Comparison of ENCODE assay signal across 9 mouse cellular contexts in the genomic region with DNA sequence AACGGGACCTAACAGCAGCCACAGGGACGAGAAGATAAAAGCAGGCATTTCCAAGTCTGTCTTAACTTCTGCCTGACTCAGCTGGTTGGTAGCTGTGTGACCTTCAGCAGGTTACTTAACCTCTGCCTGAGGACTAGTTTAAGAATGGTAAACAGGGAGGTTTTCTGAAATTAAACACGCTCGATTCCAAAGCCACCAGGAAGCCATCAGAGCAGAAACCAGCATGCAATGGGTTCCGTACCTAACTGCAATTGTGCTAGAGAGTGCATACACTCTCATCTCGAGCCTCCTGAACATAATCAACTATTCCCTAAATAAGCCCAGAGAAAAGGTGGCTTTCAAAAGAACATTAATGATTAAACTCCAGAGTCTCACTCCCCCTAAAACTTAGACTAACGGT. TPM values are rescaled to one million over a fixed set of nuclear protein-coding genes. Genes with fewer than 3 reads are reported as not detected.
A peak's percentile ranks its signal among the peaks of the same experiment; 100 is the strongest.
DNase-seq lines count a peak whose midpoint lies in the region; ATAC-seq and TF ChIP-seq lines count a peak whose summit lies in the region.
"Had no signal": no experiment of that assay in that cellular context is flagged by ENCODE, and none has a peak within 500 bp of the region (broad histone marks: within the 10 kb centered on the region; RNA-seq: fewer than 3 reads in every experiment).

No protein-coding gene starts in this region.

- H3K4me3 ChIP-seq in lung, embryonic 14.5 days (ENCODE audit: low read depth, low read length), result peak overlapping the region; percentile 70
- peak overlapping the region; percentile 55; the same call in 1 of the 2 replicates for H3K4me3 ChIP-seq in forebrain, embryonic 12.5 days (replicated peaks)
- H3K4me3 ChIP-seq in limb, embryonic 12.5 days (replicated peaks), result peak overlapping the region; percentile 64
- H3K4me3 ChIP-seq in stomach, embryonic 14.5 days (ENCODE audit: low read depth, low read length), result peak overlapping the region; percentile 64

- H3K4me1 ChIP-seq in lung, embryonic 14.5 days (ENCODE audit: insufficient read depth), result peaks cover 31% of the 10 kb centered on the region
- H3K4me1 ChIP-seq in forebrain, embryonic 12.5 days, result peaks cover 23% of the 10 kb centered on the region
- peaks cover 54% of the 10 kb centered on the region for H3K4me1 ChIP-seq in limb, embryonic 12.5 days (replicated peaks)
- H3K4me1 ChIP-seq in stomach, embryonic 14.5 days (ENCODE audit: control insufficient read depth, insufficient read depth, low read length), result peaks cover 38% of the 10 kb centered on the region; the same call in 1 of the 2 replicates

- H3K9ac ChIP-seq in lung, embryonic 14.5 days, result peak overlapping the region; percentile 80
- 0 out of 2 replicates have a peak overlapping the region, but pooled peaks have one; percentile 68 for H3K9ac ChIP-seq in forebrain, embryonic 12.5 days
- peak overlapping the region; percentile 77 for H3K9ac ChIP-seq in limb, embryonic 12.5 days (replicated peaks)
- peak overlapping the region; percentile 82 for H3K9ac ChIP-seq in stomach, embryonic 14.5 days (replicated peaks; ENCODE audit: low read depth, low read length)

- H3K27me3 ChIP-seq in lung, embryonic 14.5 days (ENCODE audit: insufficient read depth, low read length), result no peaks in the 10 kb centered on the region
- peaks cover 23% of the 10 kb centered on the region for H3K27me3 ChIP-seq in forebrain, embryonic 12.5 days
- peaks cover 17% of the 10 kb centered on the region for H3K27me3 ChIP-seq in limb, embryonic 12.5 days
- H3K27me3 ChIP-seq in stomach, embryonic 14.5 days (ENCODE audit: control insufficient read depth, insufficient read depth, low read length), result no peaks in the 10 kb centered on the region

- TF ChIP-seq CTCF in lung, embryonic 14.5 days (IDR thresholded peaks at IDR 0.05; ENCODE audit: low read depth), result no peak

- H3K36me3 ChIP-seq in lung, embryonic 14.5 days (ENCODE audit: insufficient read depth), result no peaks in the 10 kb centered on the region
- H3K36me3 ChIP-seq in forebrain, embryonic 12.5 days (replicated peaks), result no peaks in the 10 kb centered on the region
- no peaks in the 10 kb centered on the region for H3K36me3 ChIP-seq in limb, embryonic 12.5 days
- no peaks in the 10 kb centered on the region for H3K36me3 ChIP-seq in stomach, embryonic 14.5 days (ENCODE audit: control insufficient read depth, insufficient read depth, low read length)

- ATAC-seq in lung, embryonic 14.5 days (ENCODE audit: insufficient read depth), result no peak
- ATAC-seq in forebrain, embryonic 12.5 days (ENCODE audit: low FRiP score), result no peak
- no peak for ATAC-seq in limb, embryonic 12.5 days (ENCODE audit: insufficient number of reproducible peaks, insufficient read depth, low FRiP score, low TSS enrichment, low read depth)
- no peak for ATAC-seq in stomach, embryonic 14.5 days (ENCODE audit: insufficient number of reproducible peaks, insufficient read depth, low FRiP score, low read depth)
- no peak for ATAC-seq in granulocyte monocyte progenitor cell, adult 5-6 weeks (replicated peaks; ENCODE audit: poor library complexity, severe bottlenecking)

- 33% methylated on average over 7 of the region's 7 CpGs for WGBS in lung, embryonic 14.5 days
- 39% methylated on average over 7 of the region's 7 CpGs for WGBS in forebrain, embryonic 12.5 days
- WGBS in limb, embryonic 12.5 days, result 27% methylated on average over 7 of the region's 7 CpGs
- 34% methylated on average over 7 of the region's 7 CpGs for WGBS in stomach, embryonic 14.5 days

- H3K9me3 ChIP-seq in lung, embryonic 14.5 days (ENCODE audit: low read depth, low read length), result no peaks in the 10 kb centered on the region
- H3K9me3 ChIP-seq in forebrain, embryonic 12.5 days, result no peaks in the 10 kb centered on the region
- no peaks in the 10 kb centered on the region for H3K9me3 ChIP-seq in limb, embryonic 12.5 days
- no peaks in the 10 kb centered on the region for H3K9me3 ChIP-seq in stomach, embryonic 14.5 days (ENCODE audit: control insufficient read depth, low read depth, low read length)

- H3K4me2 ChIP-seq in lung, embryonic 14.5 days, result peak overlapping the region; percentile 87
- peak overlapping the region; percentile 91 for H3K4me2 ChIP-seq in forebrain, embryonic 12.5 days
- H3K4me2 ChIP-seq in limb, embryonic 12.5 days, result peak overlapping the region; percentile 87
- H3K4me2 ChIP-seq in stomach, embryonic 14.5 days (replicated peaks; ENCODE audit: low read depth, low read length), result peak overlapping the region; percentile 65

- H3K27ac ChIP-seq in lung, embryonic 14.5 days (ENCODE audit: low read depth), result no peak overlapping the region
- H3K27ac ChIP-seq in forebrain, embryonic 12.5 days, result no peak overlapping the region
- H3K27ac ChIP-seq in limb, embryonic 12.5 days, result no peak overlapping the region
- H3K27ac ChIP-seq in stomach, embryonic 14.5 days (ENCODE audit: low read length), result no peak overlapping the region

- no peak for DNase-seq in lung, embryonic 14.5 days
- no peak for DNase-seq in lung, postnatal 10 days
- DNase-seq in right cerebral cortex, postnatal 36 days (ENCODE audit: low spot score in 2 of 2), result no peak
- DNase-seq: layer of hippocampus, postnatal 36 days had no signal

RNA-seq across cellular contexts. Expression of gene Sdc4, which starts 2.0 kb away (rescaled TPM):
- polyA plus RNA-seq in lung, embryonic 14.5 days (2014; fragmentation: Nextera tagmentation; extraction: Ambion mirVana), result 101 and 103 TPM in 2 replicates
- polyA plus RNA-seq in forebrain, embryonic 12.5 days (2016; fragmentation: Nextera tagmentation; extraction: Ambion mirVana), result 12.1 and 12.6 TPM in 2 replicates
- 34.3 and 36.5 TPM in 2 replicates for polyA plus RNA-seq in limb, embryonic 12.5 days (2016; fragmentation: Nextera tagmentation; extraction: Ambion mirVana)
- 104 and 120 TPM in 2 replicates for polyA plus RNA-seq in stomach, embryonic 14.5 days (2014; fragmentation: Nextera tagmentation; extraction: Ambion mirVana)
- total RNA-seq in granulocyte monocyte progenitor cell, adult 5-6 weeks (2014; fragmentation: Nextera tagmentation), result not detected in 2 replicates
- not detected in 2 replicates for total RNA-seq in granulocyte monocyte progenitor cell, adult 5-6 weeks (2017)

RNA-seq across cellular contexts. Expression of gene Sys1, which starts 15.0 kb away (rescaled TPM):
- polyA plus RNA-seq in lung, embryonic 14.5 days (2014; fragmentation: Nextera tagmentation; extraction: Ambion mirVana), result 65.6 and 68.7 TPM in 2 replicates
- 60.5 and 67.4 TPM in 2 replicates for polyA plus RNA-seq in forebrain, embryonic 12.5 days (2016; fragmentation: Nextera tagmentation; extraction: Ambion mirVana)
- 55.2 and 59.2 TPM in 2 replicates for polyA plus RNA-seq in limb, embryonic 12.5 days (2016; fragmentation: Nextera tagmentation; extraction: Ambion mirVana)
- 65.0 and 67.6 TPM in 2 replicates for polyA plus RNA-seq in stomach, embryonic 14.5 days (2014; fragmentation: Nextera tagmentation; extraction: Ambion mirVana)
- 30.4 and 35.3 TPM in 2 replicates for total RNA-seq in granulocyte monocyte progenitor cell, adult 5-6 weeks (2014; fragmentation: Nextera tagmentation)
- 11.5 and 18.1 TPM in 2 replicates for total RNA-seq in granulocyte monocyte progenitor cell, adult 5-6 weeks (2017)

RNA-seq across cellular contexts. Expression of gene Gm20458, which starts 19.0 kb away (rescaled TPM):
- polyA plus RNA-seq in lung, embryonic 14.5 days (2014; fragmentation: Nextera tagmentation; extraction: Ambion mirVana), result 14.4 and 14.9 TPM in 2 replicates
- 4.7 and 6.2 TPM in 2 replicates for polyA plus RNA-seq in forebrain, embryonic 12.5 days (2016; fragmentation: Nextera tagmentation; extraction: Ambion mirVana)
- polyA plus RNA-seq in limb, embryonic 12.5 days (2016; fragmentation: Nextera tagmentation; extraction: Ambion mirVana), result 2.3 and 3.4 TPM in 2 replicates
- 7.0 and 19.1 TPM in 2 replicates for polyA plus RNA-seq in stomach, embryonic 14.5 days (2014; fragmentation: Nextera tagmentation; extraction: Ambion mirVana)
- total RNA-seq in granulocyte monocyte progenitor cell, adult 5-6 weeks (2014; fragmentation: Nextera tagmentation), result not detected in 2 replicates
- total RNA-seq in granulocyte monocyte progenitor cell, adult 5-6 weeks (2017), result not detected in 2 replicates

RNA-seq across cellular contexts. Expression of gene Trp53tg5, which starts 31.8 kb away (rescaled TPM):
- polyA plus RNA-seq in lung, embryonic 14.5 days (2014; fragmentation: Nextera tagmentation; extraction: Ambion mirVana), result not detected in 2 replicates
- polyA plus RNA-seq in forebrain, embryonic 12.5 days (2016; fragmentation: Nextera tagmentation; extraction: Ambion mirVana), result not detected in 2 replicates
- polyA plus RNA-seq in limb, embryonic 12.5 days (2016; fragmentation: Nextera tagmentation; extraction: Ambion mirVana), result not detected in 2 replicates
- polyA plus RNA-seq in stomach, embryonic 14.5 days (2014; fragmentation: Nextera tagmentation; extraction: Ambion mirVana), result not detected in 2 replicates
- total RNA-seq in granulocyte monocyte progenitor cell, adult 5-6 weeks (2014; fragmentation: Nextera tagmentation), result not detected in 2 replicates
- not detected in 2 replicates for total RNA-seq in granulocyte monocyte progenitor cell, adult 5-6 weeks (2017)
- total RNA-seq: layer of hippocampus, postnatal 36 days had no signal
- polyA plus RNA-seq: brain, embryonic 14.5 days had no signal

RNA-seq across cellular contexts. Expression of gene Matn4, which starts 36.8 kb away (rescaled TPM):
- polyA plus RNA-seq in lung, embryonic 14.5 days (2014; fragmentation: Nextera tagmentation; extraction: Ambion mirVana), result 5.5 and 6.7 TPM in 2 replicates
- polyA plus RNA-seq in forebrain, embryonic 12.5 days (2016; fragmentation: Nextera tagmentation; extraction: Ambion mirVana), result 3.3 and 4.0 TPM in 2 replicates
- 50.5 and 78.0 TPM in 2 replicates for polyA plus RNA-seq in limb, embryonic 12.5 days (2016; fragmentation: Nextera tagmentation; extraction: Ambion mirVana)
- polyA plus RNA-seq in stomach, embryonic 14.5 days (2014; fragmentation: Nextera tagmentation; extraction: Ambion mirVana), result 1.1 and 2.0 TPM in 2 replicates
- total RNA-seq in granulocyte monocyte progenitor cell, adult 5-6 weeks (2014; fragmentation: Nextera tagmentation), result not detected in 2 replicates
- not detected in 2 replicates for total RNA-seq in granulocyte monocyte progenitor cell, adult 5-6 weeks (2017)
